Mouse (Mus musculus) cerebellum, adult (tissue): ENCODE data around the gene Selp.

ENCODE experiments used
- ATAC-seq: cut with Nextera tagmentation; 2 replicates; pipeline ENCODE4 v1.9.2; 2017; ENCODE audit warnings: mild to moderate bottlenecking, moderate library complexity, mixed read lengths; ENCODE audit not compliant: insufficient number of reproducible peaks, low FRiP score, low TSS enrichment

Gene Selp

GRCm38 (mm10) chr1:164115647-164116046 is 583 bp downstream of the Selp start:
- ATAC-seq = no peak

DNA sequence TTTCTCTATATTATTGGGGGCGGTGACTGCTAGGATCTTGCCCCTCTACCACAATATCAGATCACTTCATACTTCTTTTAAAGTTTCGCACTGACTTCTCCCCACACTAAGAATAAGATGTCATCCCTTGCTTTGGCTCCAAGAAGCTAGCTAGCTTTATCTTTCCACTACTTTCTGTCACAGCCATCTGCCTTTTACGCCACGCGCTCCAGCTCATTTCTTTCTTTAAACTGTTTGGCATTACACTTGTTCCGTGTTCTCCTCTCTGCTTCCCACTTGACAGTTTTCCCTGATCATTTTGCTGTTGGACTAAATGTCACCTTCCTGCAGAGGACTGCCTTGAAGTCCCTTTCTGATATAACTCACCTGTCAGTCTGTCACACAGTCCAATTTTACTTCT is 2.8 kb downstream of the Selp start:
- ATAC-seq = no peak

DNA sequence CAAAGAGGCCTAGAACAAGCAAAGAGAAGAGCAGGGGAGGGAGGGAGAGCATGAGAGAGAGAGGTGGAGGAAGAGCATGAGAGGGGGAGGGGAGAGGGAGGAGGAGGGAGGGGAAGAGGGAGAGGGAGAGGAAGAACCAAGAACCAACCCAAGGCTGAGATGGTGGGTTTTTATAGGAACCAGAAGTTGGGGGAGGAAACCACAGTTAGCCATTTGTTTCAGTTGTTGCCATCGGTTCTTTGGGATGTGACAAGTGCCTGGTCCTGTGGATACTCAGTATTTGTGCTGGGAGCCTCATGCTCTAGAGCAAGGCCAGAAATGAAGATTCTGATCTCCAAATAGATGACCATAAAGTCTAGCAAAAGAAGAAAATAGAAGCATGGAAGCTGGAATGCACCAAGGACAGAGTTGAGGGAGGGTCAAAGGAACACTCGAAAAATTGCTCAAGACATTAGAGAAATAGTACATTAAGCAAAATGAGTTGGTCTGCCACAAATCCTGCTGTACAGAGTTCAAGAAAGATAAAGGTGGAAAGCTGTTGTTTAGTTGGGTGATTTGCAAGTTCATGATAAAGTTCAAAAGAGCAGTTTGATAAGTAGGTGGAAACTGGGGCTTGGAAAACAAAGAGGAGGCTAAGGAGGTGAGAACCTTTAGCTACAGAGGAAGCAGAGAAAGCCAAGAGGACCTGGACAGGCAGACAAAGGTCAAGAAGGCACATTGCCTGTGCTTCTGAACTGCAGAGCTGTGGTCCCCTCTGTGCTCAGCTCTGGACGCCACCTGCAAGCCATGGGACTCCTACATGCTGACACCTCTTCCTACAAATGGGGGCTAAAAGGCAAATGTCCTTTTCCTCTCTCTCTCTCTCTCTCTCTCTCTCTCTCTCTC is 5.1 kb downstream of the Selp start:
- ATAC-seq = no peak

- no peak for ATAC-seq
Observed at GRCm38 (mm10) chr1:164120777-164121158, 5.7 kb downstream of the Selp start.

- ATAC-seq = no peak
Observed at GRCm38 (mm10) chr1:164123836-164124235, 8.8 kb downstream of the Selp start.

DNA sequence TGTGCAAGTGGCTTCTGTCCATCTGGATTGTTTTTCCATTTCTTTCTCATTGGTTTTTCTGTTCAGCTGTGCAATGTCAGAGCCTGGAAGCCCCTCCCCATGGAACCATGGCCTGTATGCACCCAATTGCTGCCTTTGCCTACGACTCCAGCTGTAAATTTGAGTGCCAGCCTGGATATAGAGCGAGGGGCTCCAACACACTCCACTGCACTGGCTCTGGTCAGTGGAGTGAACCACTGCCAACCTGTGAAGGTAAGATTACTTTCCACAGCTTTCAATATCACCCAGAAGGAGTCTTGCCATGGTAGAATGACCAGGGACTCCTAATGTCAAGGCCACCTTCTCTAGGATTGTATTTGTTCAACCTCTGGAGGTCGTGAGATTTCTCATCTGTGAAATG is 14.9 kb downstream of the Selp start:
- ATAC-seq = no peak

DNA sequence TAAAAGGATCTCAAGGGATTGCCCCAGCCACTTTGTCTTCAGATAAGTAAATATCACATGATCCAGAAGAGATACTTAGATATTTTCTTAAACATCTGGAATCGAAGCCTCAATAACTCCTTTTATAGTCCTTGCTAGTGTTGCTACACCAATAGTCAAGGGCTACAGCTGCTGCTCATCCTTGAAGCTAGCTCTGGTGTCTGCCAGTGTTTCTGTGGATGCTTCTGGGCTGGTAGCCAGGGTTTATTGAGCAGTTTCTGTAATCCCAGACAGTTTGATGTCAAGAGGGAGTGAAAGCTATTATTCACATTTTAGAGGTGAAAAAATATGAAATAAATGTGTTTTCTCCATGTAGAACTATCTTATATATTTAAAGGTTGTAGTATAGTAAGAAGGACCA is 17.5 kb downstream of the Selp start:
- ATAC-seq = no peak

GRCm38 (mm10) chr1:164134101-164134500 is 19.0 kb downstream of the Selp start:
- ATAC-seq = no peak

GRCm38 (mm10) chr1:164135360-164135759 is 20.3 kb downstream of the Selp start:
- no peak for ATAC-seq

- no peak for ATAC-seq
Observed at GRCm38 (mm10) chr1:164135960-164136359, 20.9 kb downstream of the Selp start.

DNA sequence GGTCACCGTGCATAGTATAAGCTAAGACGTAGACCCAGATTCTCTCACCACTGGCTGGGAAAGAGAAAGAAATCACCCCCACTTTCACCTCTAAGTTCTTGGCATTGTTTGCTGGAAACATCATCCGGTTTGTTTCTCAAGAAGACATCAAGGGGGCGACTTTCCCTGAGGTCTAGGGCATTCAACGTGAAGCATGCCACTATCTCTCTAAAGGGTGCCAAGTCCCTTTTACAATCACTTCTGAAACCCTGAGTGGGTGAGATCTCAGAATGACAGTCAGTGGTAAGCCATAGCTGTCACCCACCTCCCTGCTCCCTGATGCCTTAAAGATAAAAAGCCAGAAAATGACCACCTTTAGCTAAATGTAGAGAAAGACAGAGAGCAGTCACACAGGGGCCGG is 21.6 kb downstream of the Selp start:
- no peak for ATAC-seq

DNA sequence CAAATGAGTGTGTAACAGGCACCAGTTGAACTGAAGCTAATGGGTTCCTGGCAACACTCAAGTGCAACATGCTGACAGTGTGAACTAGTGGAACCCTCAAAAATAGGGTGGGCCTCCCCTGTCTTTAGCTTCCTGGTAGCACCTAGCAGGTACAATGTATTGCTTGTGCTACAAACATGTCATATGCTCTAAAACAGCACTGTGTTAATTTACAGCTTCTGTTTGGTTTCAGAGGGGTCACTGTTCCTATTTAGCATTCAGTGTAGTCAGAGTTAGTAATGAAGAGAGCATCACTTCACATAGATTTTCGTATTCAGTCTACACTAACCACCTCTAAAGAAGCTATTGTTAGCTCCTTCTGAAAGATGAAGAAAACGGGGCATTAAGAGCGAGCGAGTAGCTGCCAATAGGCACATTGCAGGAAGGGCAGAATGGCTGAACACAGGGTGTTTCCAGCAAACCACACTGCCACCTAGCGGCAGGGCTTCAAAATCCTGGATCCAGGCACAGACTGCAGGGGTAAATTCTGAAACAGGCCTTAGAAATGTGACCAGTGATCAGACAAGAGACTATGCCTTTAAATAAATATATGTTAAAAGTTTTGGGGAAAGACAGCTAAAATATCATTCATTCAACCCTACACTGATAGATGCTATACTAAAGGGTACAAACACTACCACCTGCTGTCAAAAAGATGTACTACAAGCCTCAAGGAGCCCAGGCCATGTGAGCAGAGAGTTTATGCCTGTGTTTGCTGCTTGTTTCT is 23.5 kb downstream of the Selp start:
- ATAC-seq = peak; percentile 77

DNA sequence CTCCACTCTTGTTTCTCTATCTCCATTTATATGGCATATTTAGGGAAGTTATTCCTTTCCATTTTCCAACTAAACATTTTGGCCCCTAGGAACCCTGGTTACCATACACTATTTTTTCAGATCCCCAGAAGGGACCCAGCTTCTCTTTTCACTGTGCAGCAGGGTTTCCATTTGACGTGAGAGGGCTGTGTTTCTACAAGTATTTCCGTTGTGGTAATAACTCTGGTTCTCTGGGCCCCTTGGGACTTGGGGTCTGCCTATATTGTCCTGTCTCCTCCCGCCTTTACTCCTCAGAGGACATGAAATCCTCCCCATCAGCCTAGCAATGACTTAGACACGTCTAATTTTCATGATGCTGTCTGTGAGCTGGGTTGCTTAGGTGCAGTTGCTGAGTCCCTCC is 24.4 kb downstream of the Selp start:
- ATAC-seq = no peak

- no peak for ATAC-seq
Observed at GRCm38 (mm10) chr1:164149083-164149482, 34.0 kb downstream of the Selp start.

DNA sequence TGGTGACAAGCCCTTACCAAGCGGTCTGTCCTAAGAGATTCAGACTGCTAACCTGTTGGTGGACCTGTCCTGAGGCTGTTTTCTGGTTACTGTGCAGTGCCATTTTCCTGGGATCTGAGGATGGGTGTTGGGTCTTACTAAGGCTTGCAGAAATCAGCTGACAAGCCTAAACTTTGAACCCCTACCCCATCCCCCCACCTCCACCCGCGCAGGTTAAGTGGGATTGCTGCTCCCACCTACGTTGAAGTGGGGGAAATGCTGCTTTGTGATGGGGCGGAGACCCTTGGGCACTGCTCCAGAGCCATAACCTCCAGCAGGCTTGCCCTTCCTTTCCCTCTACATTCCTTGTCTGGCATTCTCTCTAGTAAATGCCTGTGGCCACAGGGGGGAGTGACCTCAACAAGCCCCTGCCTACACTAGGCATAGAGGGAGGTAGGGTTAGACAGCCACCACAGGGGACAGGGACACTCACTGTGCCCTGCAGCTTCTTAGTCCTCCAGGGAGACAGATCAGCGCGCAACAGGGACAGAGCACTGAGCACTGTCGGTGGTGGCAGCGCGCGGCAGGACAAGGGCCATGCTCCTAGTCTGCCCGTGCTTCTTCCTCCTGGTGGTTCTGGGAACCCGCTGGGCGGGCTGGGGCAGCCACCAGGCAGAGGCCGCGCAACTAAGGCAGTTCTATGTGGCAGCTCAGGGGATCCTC is 36.5 kb downstream of the Selp start, which contains the start of gene F5:
Gene F5 (plus strand): TSS at position 452 of the 702 bp plus-strand sequence.
- no peak for ATAC-seq

DNA sequence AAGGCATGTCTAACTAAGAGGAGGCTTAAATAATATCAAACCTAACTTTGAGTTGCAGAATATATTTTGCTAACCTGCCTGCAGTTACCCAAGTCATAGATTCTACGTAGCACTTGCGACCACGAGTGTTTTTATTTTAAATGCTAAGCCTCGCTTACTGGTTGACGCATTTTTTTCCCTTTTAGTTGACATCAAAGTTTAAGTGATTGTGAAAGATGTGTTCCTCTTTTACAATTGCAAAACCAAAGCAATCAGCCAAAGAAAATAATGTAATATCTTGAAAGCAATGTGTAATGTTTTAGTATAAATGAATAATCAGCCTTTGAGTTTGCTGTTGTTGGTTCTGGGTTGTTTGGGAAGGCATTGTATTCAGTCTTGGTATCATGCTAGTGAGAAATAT is 37.8 kb downstream of the Selp start:
- no peak for ATAC-seq

DNA sequence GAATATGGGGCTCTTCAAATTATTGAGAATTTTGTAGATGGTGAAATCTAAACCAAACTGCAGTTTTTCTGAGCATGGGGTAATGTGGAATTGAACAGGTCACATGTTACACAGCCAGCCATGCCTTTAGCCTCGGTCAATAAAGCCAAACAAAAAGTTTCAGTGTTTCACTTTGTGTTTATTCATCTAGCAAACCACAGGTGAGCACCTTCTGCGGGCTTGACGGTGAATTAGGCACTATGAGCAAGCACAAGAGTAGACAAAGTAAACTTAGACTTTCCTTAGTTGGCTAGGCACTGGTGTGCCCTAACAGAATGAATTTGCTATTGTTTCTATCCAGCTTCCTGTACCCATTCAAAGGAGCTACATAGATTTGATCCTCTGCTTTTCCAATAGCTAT is 39.9 kb downstream of the Selp start:
- no peak for ATAC-seq

- no peak for ATAC-seq
Observed at GRCm38 (mm10) chr1:164158571-164158970, 43.5 kb downstream of the Selp start.

DNA sequence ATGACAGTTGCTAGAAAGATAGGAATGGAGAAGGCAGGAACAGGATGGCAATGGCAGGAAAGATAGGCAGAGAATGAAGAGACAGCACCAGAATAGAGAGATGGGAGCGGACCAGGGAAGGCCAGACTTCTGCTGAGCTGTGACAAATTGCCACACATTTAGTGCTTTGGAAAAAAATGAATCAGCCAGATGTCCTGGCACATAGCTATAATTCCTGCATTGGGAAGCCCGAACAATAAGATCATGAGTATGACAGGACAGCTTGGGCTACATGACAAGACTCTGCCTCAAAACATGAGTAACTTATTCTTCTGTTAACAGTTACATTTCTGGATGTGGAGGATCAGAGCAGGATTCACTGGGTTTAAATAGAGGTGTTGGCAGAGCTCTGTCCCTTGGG is 44.7 kb downstream of the Selp start:
- no peak for ATAC-seq

- ATAC-seq = no peak
Observed at GRCm38 (mm10) chr1:164162745-164163144, 47.7 kb downstream of the Selp start.

- no peak for ATAC-seq
Observed at GRCm38 (mm10) chr1:164168818-164169217, 53.8 kb downstream of the Selp start.
